Mouse (Mus musculus) liver, embryonic 15.5 days (tissue): ENCODE results near the gene Acot8. TPM values are rescaled to one million over a fixed set of nuclear protein-coding genes. Genes with fewer than 3 reads are reported as not detected.

Experiments used
- ATAC-seq: fragments of 200-750 bp; cut with Nextera tagmentation; 2 replicates; pipeline ENCODE4 v1.8.0; 2017; ENCODE audit warnings: moderate number of reproducible peaks, mild to moderate bottlenecking, moderate library complexity; ENCODE audit not compliant: insufficient read depth
- H3K27ac ChIP-seq: fragments of 300-500 bp; sonication (generic); replicated peaks from 2 replicates; pipeline ENCODE4 v1.5.1; 2015; ENCODE audit warnings: mild to moderate bottlenecking, inconsistent platforms
- H3K27me3 ChIP-seq: fragments of 300-500 bp; sonication (generic); 2 replicates; pipeline ENCODE4 v1.6.1; 2015; ENCODE audit warnings: mild to moderate bottlenecking, inconsistent platforms
- H3K36me3 ChIP-seq: fragments of 300-500 bp; sonication (generic); replicated peaks from 2 replicates; pipeline ENCODE4 v1.6.1; 2015; ENCODE audit warnings: moderate library complexity, mild to moderate bottlenecking, inconsistent platforms
- H3K4me1 ChIP-seq: fragments of 300-500 bp; sonication (generic); replicated peaks from 2 replicates; pipeline ENCODE4 v1.6.1; 2015; ENCODE audit warnings: inconsistent platforms
- H3K4me2 ChIP-seq: fragments of 300-500 bp; sonication (generic); 2 replicates; pipeline ENCODE4 v1.6.1; 2015; ENCODE audit warnings: moderate library complexity, mild to moderate bottlenecking, inconsistent platforms
- H3K4me3 ChIP-seq: fragments of 300-500 bp; sonication (generic); replicated peaks from 2 replicates; pipeline ENCODE4 v1.5.1; 2015; ENCODE audit warnings: mild to moderate bottlenecking, inconsistent platforms
- H3K9ac ChIP-seq: fragments of 300-500 bp; sonication (generic); 2 replicates; pipeline ENCODE4 v1.6.1; 2015; ENCODE audit warnings: moderate library complexity, mild to moderate bottlenecking, inconsistent platforms
- H3K9me3 ChIP-seq: fragments of 300-500 bp; sonication (generic); replicated peaks from 2 replicates; pipeline ENCODE4 v1.6.1; 2016; ENCODE audit warnings: inconsistent platforms
- WGBS: fragments of 180-500 bp; shearing (Covaris S2); methylation state at CpG from one replicate; pipeline ENCODE4 v1.1.7; 2015; ENCODE audit warnings: mixed read lengths; ENCODE audit not compliant: insufficient replicate concordance; 5-methylcytosine and 5-hydroxymethylcytosine counted together
- polyA plus RNA-seq: library from polyadenylated mRNA; unstranded; fragments of >200 nt; fragmentation: Nextera tagmentation; extraction: Ambion mirVana; gene quantifications from 2 replicates; pipeline ENCODE4 v1.2.1, GENCODE M21; 2015

Gene Acot8
- polyA plus RNA-seq = 20.3 and 21.3 TPM in 2 replicates

DNA sequence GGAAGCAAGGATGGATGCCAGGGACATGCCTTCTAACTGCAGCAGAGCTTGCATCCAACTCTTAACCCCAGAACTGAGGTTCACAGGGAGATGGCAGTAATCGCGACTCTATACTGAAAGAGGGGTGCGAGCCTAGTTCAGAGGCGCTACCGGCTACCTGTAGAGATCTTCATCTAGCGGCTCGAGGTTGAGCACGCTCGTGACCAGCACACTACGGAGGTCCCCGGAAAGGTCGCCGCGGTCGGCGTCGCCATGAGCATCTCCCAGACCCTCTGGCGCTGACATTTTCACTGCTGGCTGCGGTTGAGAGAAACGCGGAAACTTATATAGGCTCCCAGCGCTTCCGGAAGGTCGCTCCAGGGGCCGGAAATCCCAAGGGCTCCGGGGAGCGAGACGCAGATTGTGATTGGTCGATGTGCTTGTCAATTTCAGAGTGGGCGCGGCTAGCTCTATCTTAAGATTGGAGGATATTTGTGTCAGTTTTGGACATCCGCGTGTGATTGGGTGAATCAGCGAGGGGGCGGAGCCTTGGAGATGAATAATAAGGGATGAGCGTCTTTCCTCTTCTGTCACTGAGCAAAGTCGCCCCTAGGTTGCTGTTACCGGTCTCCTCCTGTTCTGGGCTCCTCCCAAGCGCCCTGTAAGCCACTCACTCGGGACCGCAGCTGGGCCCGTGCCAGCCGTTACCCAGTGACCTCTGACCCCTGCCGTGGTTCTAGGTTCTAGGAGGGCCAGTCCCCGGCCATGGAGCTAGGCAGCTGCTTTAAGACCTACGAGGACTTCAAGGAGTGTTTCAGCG lies at the start of gene Acot8, which contains the start of gene Zswim3:
TSS of gene Acot8 (minus strand) at position 350 of the 799 bp plus-strand sequence.
TSS of gene Zswim3 (plus strand) at position 566 of the 799 bp plus-strand sequence.
- H3K36me3 ChIP-seq = peaks cover 43% of the 10 kb centered on the region
- H3K4me1 ChIP-seq = peaks cover 39% of the 10 kb centered on the region
- peak within 1 kb of the TSS; percentile 99 for H3K27ac ChIP-seq
- peak within 1 kb of the TSS; percentile 91 for H3K4me2 ChIP-seq
- peak within 1 kb of the TSS; percentile 89 for H3K9ac ChIP-seq
- no peaks in the 10 kb centered on the region for H3K27me3 ChIP-seq
- peak within 1 kb of the TSS; percentile 92 for H3K4me3 ChIP-seq
- under 1% methylated on average over 47 of the region's 47 CpGs for WGBS
- no peaks in the 10 kb centered on the region for H3K9me3 ChIP-seq
- ATAC-seq = peak; percentile 93

DNA sequence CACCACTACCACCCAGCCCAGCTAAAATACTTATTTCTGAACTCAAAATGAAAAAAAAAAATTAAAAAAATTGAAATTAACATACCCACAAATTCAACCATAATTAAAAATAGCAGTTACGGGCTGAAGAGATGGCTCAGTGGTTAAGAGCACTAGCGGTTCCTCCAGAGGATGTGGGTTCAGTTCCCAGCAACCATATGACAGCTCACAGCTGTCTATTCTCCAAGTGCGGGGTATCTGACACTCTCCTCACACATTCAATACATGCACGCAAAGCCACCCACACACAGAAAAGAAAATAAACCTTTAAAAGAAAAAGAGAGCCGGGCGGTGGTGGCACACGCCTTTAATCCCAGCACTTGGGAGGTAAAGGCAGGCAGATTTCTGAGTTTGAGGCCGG lies 45.4 kb upstream of the Acot8 start:
- Histone ChIP-seq H3K9ac (no peak overlapping the region), H3K4me3 (no peak overlapping the region), H3K27ac (no peak overlapping the region), H3K4me1 (no peaks in the 10 kb centered on the region), H3K36me3 (no peaks in the 10 kb centered on the region), H3K9me3 (no peaks in the 10 kb centered on the region), H3K4me2 (no peak overlapping the region), H3K27me3 (peaks cover 19% of the 10 kb centered on the region)
- WGBS = 65% methylated on average over 8 of the region's 8 CpGs
- ATAC-seq = no peak

DNA sequence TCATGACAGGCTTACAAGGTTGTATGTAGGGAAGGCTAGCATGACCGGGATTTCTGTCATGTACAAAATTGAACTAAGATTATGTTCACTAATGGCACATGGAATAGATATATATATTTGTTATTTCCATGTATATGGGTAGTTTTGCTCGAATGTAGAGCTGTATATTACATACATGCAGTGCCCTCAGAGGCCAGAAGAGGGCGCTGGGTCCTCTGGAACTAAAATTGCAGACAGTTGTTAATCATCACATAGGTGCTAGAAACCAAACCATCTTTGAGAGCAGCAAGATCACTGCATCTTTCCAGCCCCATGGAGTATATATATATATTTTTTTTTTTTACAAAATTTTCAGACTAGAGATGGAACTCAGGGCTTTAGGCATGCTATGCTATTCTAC lies 41.1 kb upstream of the Acot8 start:
- Histone ChIP-seq H3K9ac (no peak overlapping the region), H3K27me3 (no peaks in the 10 kb centered on the region), H3K36me3 (no peaks in the 10 kb centered on the region), H3K27ac (no peak overlapping the region), H3K9me3 (no peaks in the 10 kb centered on the region), H3K4me1 (no peaks in the 10 kb centered on the region), H3K4me2 (no peak overlapping the region), H3K4me3 (no peak overlapping the region)
- no peak for ATAC-seq
- 39% methylated on average over 3 of the region's 3 CpGs for WGBS

DNA sequence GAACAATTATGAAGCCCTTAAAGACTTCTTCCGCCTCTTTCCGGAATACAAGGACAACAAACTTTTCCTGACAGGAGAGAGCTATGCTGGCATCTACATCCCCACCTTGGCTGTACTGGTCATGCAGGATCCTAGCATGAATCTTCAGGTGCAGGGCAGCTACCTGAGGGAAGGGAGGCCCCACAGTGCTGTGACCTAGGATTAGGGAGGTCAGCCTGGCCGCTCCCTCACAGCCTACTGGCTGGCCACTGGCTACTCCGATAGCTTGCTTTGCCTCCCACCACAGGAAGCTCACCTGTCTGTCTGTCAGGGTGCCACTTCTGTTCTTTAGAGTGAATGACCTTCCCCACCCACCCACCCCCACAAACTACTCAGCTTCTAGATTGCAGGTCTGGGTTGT lies 30.5 kb upstream of the Acot8 start:
- Histone ChIP-seq H3K4me2 (peak overlapping the region; percentile 99), H3K27ac (no peak overlapping the region), H3K4me3 (no peak overlapping the region; the same call in 1 of the 2 replicates), H3K36me3 (peaks cover 39% of the 10 kb centered on the region), H3K9ac (no peak overlapping the region), H3K4me1 (peaks cover 33% of the 10 kb centered on the region), H3K9me3 (no peaks in the 10 kb centered on the region), H3K27me3 (no peaks in the 10 kb centered on the region)
- ATAC-seq = no peak
- 95% methylated on average over 4 of the region's 4 CpGs for WGBS

DNA sequence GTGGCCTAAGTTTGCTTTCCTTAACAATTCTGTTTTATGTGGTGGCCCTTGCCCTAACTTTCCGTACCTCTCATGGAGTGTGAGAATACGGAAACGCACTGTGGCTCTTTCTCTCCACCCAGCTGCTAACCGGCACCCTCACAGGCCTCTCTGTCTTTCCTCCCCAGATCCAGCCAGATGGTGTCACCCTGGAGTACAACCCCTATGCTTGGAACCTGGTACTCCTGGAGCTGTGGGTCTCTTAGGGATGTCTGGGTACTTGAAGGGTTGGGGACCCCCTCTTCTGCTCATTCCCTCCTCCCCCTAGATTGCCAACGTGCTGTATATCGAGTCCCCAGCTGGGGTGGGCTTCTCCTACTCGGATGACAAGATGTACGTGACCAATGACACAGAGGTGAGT lies 29.8 kb upstream of the Acot8 start:
- Histone ChIP-seq H3K4me1 (peaks cover 33% of the 10 kb centered on the region), H3K9ac (no peak overlapping the region; the same call in 1 of the 2 replicates), H3K4me3 (peak overlapping the region; percentile 68), H3K9me3 (no peaks in the 10 kb centered on the region), H3K4me2 (peak overlapping the region; percentile 99), H3K27me3 (no peaks in the 10 kb centered on the region), H3K36me3 (peaks cover 39% of the 10 kb centered on the region), H3K27ac (peak overlapping the region; percentile 81; the same call in 1 of the 2 replicates)
- ATAC-seq = no peak
- 41% methylated on average over 8 of the region's 8 CpGs for WGBS

DNA sequence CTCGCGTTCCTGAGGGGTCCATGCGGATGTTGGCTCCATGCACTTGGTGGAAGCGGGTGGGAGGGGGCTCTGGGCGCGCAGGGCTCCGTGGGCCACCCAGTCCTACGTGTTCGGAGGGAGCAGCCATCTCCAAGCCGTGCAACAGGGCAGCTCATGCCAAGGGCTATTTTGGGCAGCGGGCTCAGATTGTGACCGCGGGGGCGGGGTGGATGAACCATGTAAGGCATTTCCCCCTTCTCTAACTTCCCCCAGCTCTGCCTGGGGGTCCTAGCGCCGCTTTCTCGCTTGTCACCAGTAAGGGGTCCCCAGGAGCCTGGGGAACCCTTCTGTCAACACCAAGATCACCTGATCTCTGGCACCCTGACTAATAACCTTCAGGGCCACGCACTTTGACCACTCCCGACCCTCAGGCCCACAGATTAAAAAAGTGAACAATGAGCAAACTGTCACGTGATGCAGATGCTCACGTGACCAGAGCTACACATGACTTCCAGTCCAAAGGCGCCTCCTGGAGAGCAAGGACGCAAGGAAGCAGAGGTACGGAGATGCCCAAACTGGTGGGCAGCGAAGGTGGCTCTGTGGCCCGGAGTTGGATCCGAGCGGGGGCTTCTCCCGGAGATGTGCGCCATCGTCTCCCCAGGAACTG lies 28.8 kb upstream of the Acot8 start, which contains the start of gene Neurl2:
TSS of gene Neurl2 (minus strand) at position 143 of the 646 bp plus-strand sequence.
- ATAC-seq = peak; percentile 61

DNA sequence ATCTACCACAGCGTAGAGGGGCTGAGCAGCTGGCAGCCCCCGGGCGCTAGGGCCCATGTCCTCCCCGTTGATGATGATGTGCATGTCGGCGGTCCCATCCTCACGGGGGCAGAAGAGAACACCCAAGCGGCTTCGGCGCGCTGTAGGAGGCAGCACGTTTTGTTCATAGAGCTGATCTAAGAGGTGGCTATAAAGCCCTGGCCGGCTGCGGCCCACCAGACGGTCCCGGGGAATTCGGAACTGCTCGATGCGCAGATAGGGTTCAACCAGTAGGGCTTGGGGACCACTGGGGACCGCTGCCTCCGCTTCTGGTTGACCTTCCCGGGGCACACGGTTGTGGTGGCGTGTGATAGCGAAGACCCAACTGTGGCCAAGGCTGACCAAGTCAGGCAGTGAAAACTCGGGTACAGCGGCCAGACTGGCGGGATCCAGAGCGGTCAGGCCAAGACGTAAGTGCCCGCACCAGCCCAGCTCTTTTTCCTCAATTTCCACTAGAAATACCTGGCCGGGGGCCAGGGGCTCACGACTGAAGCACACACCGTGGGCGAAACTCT lies 28.1 kb upstream of the Acot8 start, which contains the start of gene Ctsa:
TSS of gene Ctsa (plus strand) at position 126 of the 554 bp plus-strand sequence.
- WGBS = under 1% methylated on average over 35 of the region's 35 CpGs
- H3K4me1 ChIP-seq = peaks cover 33% of the 10 kb centered on the region
- H3K9ac ChIP-seq = peak within 1 kb of the TSS; percentile 68
- no peaks in the 10 kb centered on the region for H3K9me3 ChIP-seq
- peak within 1 kb of the TSS; percentile 99 for H3K4me2 ChIP-seq
- no peaks in the 10 kb centered on the region for H3K27me3 ChIP-seq
- H3K36me3 ChIP-seq = peaks cover 22% of the 10 kb centered on the region
- H3K4me3 ChIP-seq = peak within 1 kb of the TSS; percentile 68
- ATAC-seq = peak; percentile 65
- H3K27ac ChIP-seq = peak within 1 kb of the TSS; percentile 81

More for the DNA sequence above, 28.8 kb upstream of the Acot8 start, which contains the start of gene Neurl2:
- no peaks in the 10 kb centered on the region for H3K9me3 ChIP-seq
- WGBS = under 1% methylated on average over 31 of the region's 31 CpGs
- peak within 1 kb of the TSS; percentile 68 for H3K9ac ChIP-seq
- H3K4me1 ChIP-seq = peaks cover 33% of the 10 kb centered on the region
- H3K4me2 ChIP-seq = peak within 1 kb of the TSS; percentile 99
- H3K36me3 ChIP-seq = peaks cover 28% of the 10 kb centered on the region
- H3K4me3 ChIP-seq = peak within 1 kb of the TSS; percentile 68
- H3K27me3 ChIP-seq = no peaks in the 10 kb centered on the region
- peak within 1 kb of the TSS; percentile 81 for H3K27ac ChIP-seq

DNA sequence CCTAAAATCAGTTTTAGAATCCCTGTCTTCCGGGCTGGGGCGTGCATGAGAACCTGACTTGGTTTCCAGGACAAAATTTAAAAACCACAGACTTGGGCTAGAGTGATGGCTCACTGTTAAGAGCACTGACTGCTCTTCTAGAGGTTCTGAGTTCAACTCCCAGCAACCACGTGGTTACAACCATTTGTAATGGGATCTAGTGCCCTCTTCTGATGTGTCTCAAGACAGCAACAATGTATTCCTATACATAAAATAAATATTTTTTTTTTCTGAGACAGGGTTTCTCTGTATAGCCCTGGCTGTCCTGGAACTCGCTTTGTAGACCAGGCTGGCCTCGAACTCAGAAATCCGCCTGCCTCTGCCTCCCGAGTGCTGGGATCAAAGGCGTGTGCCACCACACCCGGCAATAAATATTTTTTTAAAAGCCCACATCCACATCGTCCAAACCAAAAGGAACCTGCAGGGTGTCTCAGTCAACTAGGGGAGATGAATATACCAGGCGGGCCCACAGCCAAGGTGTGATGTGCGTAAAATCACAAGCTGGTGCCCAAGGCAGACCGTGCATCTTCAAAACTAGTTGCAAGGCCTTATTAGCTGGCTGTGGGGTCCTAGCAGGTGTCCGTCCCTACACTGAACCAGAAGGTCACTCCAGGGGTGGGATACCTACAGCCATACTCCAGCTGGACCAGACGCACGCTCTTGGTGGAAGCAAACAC lies 27.5 kb upstream of the Acot8 start:
- Histone ChIP-seq H3K4me3 (peak overlapping the region; percentile 68), H3K9ac (peak overlapping the region; percentile 68; the same call in 1 of the 2 replicates), H3K27ac (peak overlapping the region; percentile 81; the same call in 1 of the 2 replicates), H3K36me3 (peaks cover 16% of the 10 kb centered on the region), H3K4me1 (peaks cover 40% of the 10 kb centered on the region), H3K27me3 (no peaks in the 10 kb centered on the region), H3K9me3 (no peaks in the 10 kb centered on the region), H3K4me2 (peak overlapping the region; percentile 99)
- 58% methylated on average over 16 of the region's 16 CpGs for WGBS
- no peak for ATAC-seq

DNA sequence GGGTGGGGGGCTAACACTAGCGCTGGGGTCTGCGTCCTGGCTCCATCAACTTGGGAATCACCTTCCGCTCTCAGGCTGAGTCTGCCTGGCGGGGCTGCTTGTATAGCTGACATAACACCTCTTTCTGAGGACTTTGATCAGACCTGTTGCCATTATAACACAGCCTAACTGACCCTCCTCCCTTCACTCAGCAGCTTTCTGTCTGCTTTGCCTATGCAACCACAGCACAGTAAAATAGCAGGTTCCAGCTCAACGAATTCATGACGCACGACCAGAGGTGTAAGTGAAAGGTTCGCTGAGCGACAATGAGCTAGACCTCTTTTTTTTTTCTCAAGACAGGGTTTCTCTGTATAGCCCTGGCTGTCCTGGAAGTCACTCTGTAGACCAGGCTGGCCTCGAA lies 26.3 kb upstream of the Acot8 start:
- no peak for ATAC-seq
- no peak overlapping the region; the same call in 1 of the 2 replicates for H3K27ac ChIP-seq
- no peak overlapping the region for H3K4me3 ChIP-seq
- no peaks in the 10 kb centered on the region for H3K27me3 ChIP-seq
- H3K4me2 ChIP-seq = no peak overlapping the region; the same call in 1 of the 2 replicates
- H3K9ac ChIP-seq = no peak overlapping the region
- no peaks in the 10 kb centered on the region for H3K9me3 ChIP-seq
- H3K4me1 ChIP-seq = peaks cover 47% of the 10 kb centered on the region
- peaks cover 9% of the 10 kb centered on the region for H3K36me3 ChIP-seq
- 72% methylated on average over 10 of the region's 10 CpGs for WGBS

DNA sequence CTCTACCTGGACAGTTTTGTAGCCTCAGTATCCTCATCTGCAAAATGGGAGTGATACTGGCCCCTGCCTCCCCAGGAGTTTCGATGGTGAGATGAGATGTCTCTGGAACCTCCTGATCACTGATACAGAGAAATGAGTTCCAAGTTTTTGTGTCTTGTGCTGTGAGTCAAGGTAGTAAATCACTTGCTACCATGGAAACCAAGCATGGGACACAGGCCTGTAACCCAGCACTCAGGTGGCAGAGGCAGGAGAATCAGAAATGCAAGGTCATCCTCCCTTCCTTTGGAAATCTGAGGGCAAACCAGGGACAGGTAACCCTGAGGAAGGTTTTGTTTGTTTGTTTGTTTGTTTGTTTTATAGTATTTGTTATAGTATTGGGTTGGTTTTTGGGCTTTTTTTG lies 24.4 kb upstream of the Acot8 start:
- H3K4me3 ChIP-seq = no peak overlapping the region
- H3K4me2 ChIP-seq = no peak overlapping the region
- no peaks in the 10 kb centered on the region for H3K27me3 ChIP-seq
- H3K9me3 ChIP-seq = no peaks in the 10 kb centered on the region
- no peak overlapping the region for H3K9ac ChIP-seq
- peaks cover 35% of the 10 kb centered on the region for H3K4me1 ChIP-seq
- ATAC-seq = no peak
- peaks cover 19% of the 10 kb centered on the region for H3K36me3 ChIP-seq
- 78% methylated on average over 1 of the region's 1 CpGs for WGBS
- no peak overlapping the region for H3K27ac ChIP-seq
